Mouse (Mus musculus) ovary, postnatal 36 days (tissue): ENCODE measurements around the gene Ctnna2.

Experiments used
- DNase-seq: peaks from one replicate; pipeline ENCODE4 v3.0.0; 2022; ENCODE audit warnings: low spot score, mixed read lengths

The Ctnna2 gene

GRCm38 (mm10) chr6:77257358-77258105, 722.0 kb downstream of the Ctnna2 start:
- no peak for DNase-seq

GRCm38 (mm10) chr6:77256348-77256747, 723.2 kb downstream of the Ctnna2 start:
- no peak for DNase-seq

- no peak for DNase-seq
These were observed 726.0 kb downstream of the Ctnna2 start for GRCm38 (mm10) chr6:77253480-77253879.

DNA sequence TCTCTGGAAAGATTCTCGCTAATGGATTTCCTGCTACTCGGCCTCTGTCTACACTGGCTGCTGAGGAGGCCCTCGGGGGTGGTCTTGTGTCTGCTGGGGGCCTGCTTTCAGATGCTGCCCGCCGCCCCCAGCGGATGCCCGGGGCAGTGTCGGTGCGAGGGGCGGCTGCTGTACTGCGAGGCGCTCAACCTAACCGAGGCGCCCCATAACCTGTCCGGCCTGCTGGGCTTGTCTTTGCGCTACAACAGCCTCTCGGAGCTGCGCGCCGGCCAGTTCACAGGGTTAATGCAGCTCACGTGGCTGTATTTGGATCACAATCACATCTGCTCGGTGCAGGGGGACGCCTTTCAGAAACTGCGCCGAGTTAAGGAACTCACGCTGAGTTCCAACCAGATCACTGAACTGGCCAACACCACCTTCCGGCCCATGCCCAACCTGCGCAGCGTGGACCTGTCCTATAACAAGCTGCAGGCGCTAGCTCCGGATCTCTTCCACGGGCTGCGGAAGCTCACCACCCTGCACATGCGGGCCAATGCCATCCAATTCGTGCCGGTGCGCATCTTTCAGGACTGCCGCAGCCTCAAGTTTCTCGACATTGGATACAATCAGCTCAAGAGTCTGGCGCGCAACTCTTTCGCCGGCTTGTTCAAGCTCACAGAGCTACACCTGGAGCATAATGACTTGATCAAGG, 735.8 kb downstream of the Ctnna2 start:
- peak; percentile 6 for DNase-seq

- peak; percentile 46 for DNase-seq
These were observed 736.7 kb downstream of the Ctnna2 start, which contains the start of gene Lrrtm1 for GRCm38 (mm10) chr6:77242601-77243406. Lrrtm1 (plus strand) TSS chr6:77242689.

DNA sequence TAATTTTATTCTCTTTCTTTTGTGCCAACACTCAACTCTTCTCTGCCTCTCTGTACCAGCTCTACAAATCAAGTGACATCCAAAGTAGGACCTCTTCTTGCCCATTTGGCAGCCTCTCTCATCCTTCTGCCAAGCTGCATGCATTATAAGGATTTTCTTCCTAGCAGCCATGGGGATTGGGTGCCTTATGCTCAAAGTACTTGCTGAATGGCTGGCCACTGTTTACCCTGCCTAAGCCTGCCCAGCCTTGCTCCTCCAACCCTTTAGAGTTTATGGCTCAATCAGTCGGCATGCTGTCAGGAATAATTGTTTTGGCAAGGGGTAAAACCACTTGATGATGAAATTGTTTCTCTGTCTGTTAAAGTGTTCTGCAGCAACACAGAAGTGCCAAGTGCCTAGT, 739.1 kb downstream of the Ctnna2 start:
- DNase-seq = no peak

DNA sequence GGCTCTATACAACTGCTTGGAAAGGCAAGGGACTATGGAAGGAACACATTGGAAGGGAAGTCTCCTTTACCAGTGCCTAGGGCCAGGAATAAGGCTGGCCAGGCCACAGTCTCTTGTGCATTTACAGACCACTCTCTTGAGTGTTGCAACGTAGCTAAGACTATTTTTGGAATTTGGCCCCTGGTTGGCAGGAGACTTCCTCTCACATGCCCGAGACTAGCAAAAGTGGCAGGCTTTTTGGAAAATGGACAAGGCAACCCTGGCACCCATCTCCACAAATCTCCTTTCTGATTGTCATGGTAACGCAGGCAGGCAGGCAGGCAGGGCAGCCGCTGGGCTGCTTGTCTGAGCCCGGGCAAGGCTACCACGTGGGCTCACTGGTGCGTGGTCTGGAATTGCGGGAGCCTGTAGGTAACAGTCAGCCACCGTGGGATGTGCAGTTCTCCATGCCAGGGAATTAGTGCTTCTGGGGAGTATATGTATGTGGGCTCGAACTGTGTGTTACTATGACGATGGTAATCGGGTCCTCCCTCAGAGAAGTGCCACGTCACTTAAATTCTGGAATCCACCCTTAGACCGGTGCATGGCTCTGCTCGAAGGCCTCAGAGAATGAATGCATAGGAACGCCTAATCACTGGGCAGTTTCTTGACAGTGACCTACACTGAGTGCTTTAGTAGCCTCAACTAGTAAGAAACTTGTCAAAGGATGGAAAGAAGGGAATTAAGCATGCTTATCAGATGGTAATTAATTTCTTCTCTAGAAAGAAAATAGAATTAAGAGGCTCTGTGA, 756.5 kb downstream of the Ctnna2 start:
- no peak for DNase-seq

DNA sequence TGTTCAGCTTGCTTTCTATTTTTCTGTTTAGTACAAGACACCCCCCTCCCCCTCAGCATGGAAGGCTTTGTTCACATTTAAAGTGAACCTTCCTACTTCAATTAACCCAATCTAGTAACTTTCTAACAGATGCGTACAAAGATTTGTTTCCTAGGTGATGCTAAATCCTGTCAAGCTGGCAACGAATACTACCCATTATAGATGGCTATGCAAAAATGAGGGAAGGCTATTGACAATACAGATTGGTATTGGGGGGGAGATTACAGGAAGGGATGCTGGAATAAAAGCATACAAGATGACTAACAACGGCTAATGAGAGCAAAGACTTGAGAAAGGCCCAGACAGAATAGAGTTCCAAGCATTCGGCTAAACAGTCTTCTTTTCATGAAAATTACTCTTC, 758.7 kb downstream of the Ctnna2 start:
- DNase-seq = no peak

DNA sequence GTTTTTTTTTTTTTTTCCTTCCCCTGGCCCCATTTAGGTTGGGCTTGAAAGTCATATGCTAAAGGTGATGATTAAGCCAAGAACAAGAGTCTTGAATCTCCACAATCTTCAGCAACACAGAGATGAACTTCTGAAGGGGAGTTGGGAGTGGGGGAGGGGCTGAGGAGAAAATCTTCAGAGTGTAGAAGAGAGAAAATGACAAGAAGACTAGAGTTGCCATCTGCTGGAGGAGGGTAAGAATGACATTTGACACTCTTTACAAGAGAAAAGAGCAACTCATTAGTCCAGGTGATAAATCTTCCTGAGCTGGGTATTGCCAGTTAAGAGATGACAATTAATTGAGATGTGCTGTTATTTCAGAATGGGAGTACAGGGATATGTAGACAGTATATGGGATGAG, 760.6 kb downstream of the Ctnna2 start:
- no peak for DNase-seq

DNA sequence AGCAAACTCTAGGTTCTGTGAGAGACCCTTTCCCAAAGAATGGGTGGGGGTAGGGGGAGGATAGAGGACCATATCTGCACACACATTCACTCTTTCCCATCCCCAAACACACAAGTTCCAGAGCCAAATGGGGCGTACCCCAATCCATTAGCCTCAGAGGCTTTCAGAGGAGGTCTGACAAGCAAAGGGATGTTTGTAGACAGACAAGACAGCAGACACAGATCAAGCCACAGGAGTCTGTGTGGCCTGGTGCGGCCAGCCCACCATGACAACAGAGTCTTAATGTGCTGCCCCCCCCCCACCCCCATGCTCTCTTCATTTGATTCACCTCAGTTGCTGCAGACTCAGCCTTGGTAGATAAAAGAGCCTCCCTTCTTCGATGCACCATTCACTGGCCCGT, 764.2 kb downstream of the Ctnna2 start:
- DNase-seq = no peak

DNA sequence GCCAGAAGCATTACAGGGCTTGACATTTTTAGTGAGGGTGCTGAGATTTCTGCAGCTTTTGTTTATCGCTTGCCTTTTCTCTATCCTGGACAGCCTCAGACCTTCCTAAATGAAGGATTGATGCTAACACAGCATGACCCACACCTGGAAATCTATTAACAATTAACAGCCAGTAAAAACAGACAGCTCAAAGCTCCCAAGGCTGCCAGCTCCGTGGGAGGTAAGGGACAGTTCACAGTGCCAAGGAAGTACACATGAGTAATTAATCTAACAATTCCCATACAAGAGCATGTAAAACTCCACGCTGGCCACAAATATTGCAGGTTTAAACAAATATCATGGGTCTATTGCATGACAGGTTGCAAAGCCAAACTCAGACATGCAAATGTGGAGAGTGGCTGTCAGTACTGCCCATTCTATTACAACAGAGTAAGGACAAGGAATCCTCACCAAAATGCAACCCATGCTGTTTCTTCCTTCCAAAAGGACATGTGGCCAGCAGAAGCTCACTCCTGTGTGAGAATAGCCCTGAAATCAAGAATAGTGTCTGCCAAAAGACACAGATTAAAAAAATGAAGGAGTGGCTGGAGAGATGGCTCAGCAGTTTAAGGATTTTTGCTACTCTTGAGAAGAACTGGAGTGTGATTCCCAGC, 765.6 kb downstream of the Ctnna2 start:
- peak; percentile 4 for DNase-seq

GRCm38 (mm10) chr6:77209929-77210328, 769.6 kb downstream of the Ctnna2 start:
- DNase-seq = no peak

- DNase-seq = no peak
These were observed 770.3 kb downstream of the Ctnna2 start for GRCm38 (mm10) chr6:77209183-77209582.

DNA sequence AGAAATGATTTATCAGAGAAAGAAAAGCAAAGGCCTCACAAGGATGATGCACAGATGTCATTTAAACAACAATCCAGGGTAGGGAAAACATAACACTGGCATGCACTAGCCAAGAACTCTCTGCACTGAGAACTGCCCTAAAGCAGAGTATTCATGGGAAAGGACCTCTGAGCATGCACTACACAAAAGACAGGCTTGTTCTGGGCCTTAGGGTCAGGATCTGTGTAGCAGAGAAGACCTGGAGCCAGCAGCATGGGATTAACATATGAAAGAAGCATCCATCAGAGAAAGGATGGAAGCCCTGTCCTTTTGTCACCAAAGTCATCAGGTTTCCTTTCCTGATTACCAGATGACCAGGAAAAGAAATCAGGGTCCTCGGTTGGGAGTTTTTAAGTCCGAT, 780.1 kb downstream of the Ctnna2 start:
- DNase-seq = no peak

GRCm38 (mm10) chr6:77196650-77197049, 782.8 kb downstream of the Ctnna2 start:
- DNase-seq = no peak

DNA sequence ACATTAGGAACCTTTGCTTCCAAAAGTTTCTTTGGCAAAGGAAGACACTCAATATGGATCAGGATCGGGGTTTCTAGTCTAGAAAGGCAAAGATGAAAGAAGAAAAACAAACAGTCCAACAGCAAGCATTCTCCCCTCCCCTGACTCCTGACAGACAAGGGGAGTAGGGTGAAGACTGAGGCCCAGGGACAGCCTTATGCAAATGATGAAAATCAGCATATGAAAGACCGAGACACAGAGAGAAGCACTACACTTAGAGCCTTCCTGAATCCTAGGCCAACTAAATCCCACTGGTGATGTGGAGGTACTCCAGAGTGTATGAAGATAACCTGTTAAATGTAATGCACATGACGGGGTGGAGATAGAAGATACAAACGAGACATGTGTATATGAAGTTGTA, 787.9 kb downstream of the Ctnna2 start:
- DNase-seq = no peak

DNA sequence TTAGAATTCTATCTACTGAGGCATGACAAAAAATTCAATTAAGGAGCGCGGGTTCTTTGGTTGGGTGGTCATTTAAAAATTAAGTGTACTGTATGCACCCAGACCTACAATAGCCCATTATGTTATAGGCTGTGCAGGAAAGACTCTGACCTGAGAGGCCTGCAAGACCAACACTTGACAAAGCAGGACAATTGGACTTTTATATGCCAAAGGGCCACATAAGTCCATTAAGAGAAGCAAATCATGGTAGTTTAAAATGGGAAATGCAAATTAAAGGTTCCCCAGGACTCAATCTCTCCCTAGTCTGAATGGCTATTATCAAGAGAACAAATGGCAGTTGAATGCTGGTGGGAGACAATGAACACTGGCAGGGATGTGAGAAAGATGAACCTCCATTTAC, 790.9 kb downstream of the Ctnna2 start:
- no peak for DNase-seq

- no peak for DNase-seq
These were observed 793.7 kb downstream of the Ctnna2 start for GRCm38 (mm10) chr6:77185751-77186150.

- DNase-seq = no peak
These were observed 794.6 kb downstream of the Ctnna2 start for GRCm38 (mm10) chr6:77184896-77185295.

DNA sequence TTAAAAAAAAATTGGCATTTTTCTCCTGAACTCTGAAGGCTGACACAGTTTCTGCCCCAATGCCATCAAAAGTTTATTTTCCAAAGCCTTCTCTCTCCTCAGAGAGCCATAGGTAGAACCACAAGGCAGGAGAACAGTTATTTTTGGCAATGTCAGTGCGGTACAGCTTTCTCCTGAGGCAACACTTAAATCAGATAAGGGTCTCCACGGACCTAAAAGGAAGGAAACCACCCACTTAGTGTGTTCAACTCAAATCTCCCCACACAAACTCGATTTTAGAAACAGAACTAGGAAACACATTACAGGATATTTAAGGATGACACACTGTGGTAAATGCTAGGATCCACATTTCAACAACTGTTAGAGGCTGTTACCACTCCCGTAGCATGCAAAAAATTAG, 803.7 kb downstream of the Ctnna2 start:
- no peak for DNase-seq

- no peak for DNase-seq
These were observed 822.5 kb downstream of the Ctnna2 start for GRCm38 (mm10) chr6:77157028-77157427.
